Mouse (Mus musculus) frontal cortex, adult 2 months (tissue): Measurements from ENCODE around the gene Arhgap20. TPM values are rescaled to one million over a fixed set of nuclear protein-coding genes. Genes with fewer than 3 reads are reported as not detected.

Source experiments
- DNase-seq, 2 experiments: peaks; one replicate each; pipeline ENCODE4 v3.0.0; 2022; ENCODE audit warnings: low spot score in 1 of 2; ENCODE audit errors: extremely low spot score in 1 of 2
- polyA plus RNA-seq: library from polyadenylated mRNA; depleted of rRNA; stranded (reverse); fragments of >200 nt; gene quantifications from 2 replicates; pipeline ENCODE4 v1.2.3, GENCODE M21; 2012

Arhgap20 gene
- polyA plus RNA-seq, 1 experiment, result 22.8 TPM

GRCm38 (mm10) chr9:51795206-51795605 is 30.1 kb downstream of the Arhgap20 start:
- no peak for DNase-seq

- DNase-seq, result no peak
Measured at GRCm38 (mm10) chr9:51798251-51798650, 33.1 kb downstream of the Arhgap20 start.

- no peak for DNase-seq
Measured at GRCm38 (mm10) chr9:51799156-51799555, 34.0 kb downstream of the Arhgap20 start.

GRCm38 (mm10) chr9:51807272-51807671 is 42.1 kb downstream of the Arhgap20 start:
- DNase-seq, result no peak

- DNase-seq, result no peak
Measured at GRCm38 (mm10) chr9:51812931-51813330, 47.8 kb downstream of the Arhgap20 start.

GRCm38 (mm10) chr9:51824516-51824915 is 59.4 kb downstream of the Arhgap20 start:
- no peak for DNase-seq

- DNase-seq, result no peak
Measured at GRCm38 (mm10) chr9:51831596-51831995, 66.5 kb downstream of the Arhgap20 start.

GRCm38 (mm10) chr9:51832368-51832767 is 67.2 kb downstream of the Arhgap20 start:
- no peak for DNase-seq

- no peak for DNase-seq
Measured at GRCm38 (mm10) chr9:51837716-51838115, 72.6 kb downstream of the Arhgap20 start.

GRCm38 (mm10) chr9:51843216-51843615 is 78.1 kb downstream of the Arhgap20 start:
- peak in 1 of 2 experiments; percentile 38 for DNase-seq

GRCm38 (mm10) chr9:51845796-51846195 is 80.7 kb downstream of the Arhgap20 start:
- DNase-seq, result no peak

- no peak for DNase-seq
Measured at GRCm38 (mm10) chr9:51853772-51854171, 88.6 kb downstream of the Arhgap20 start.

- DNase-seq, result peak in 1 of 2 experiments; percentile 26
Measured at GRCm38 (mm10) chr9:51864273-51864672, 99.1 kb downstream of the Arhgap20 start.

GRCm38 (mm10) chr9:51866634-51867033 is 101.5 kb downstream of the Arhgap20 start:
- DNase-seq, result no peak

GRCm38 (mm10) chr9:51869056-51869455 is 103.9 kb downstream of the Arhgap20 start:
- DNase-seq, result no peak

- no peak for DNase-seq
Measured at GRCm38 (mm10) chr9:51874348-51874747, 109.2 kb downstream of the Arhgap20 start.

GRCm38 (mm10) chr9:51875531-51875930 is 110.4 kb downstream of the Arhgap20 start:
- no peak for DNase-seq

GRCm38 (mm10) chr9:51881386-51881785 is 116.2 kb downstream of the Arhgap20 start:
- DNase-seq, result peak in 1 of 2 experiments; percentile 42

GRCm38 (mm10) chr9:51881881-51882280 is 116.7 kb downstream of the Arhgap20 start:
- DNase-seq, result no peak

GRCm38 (mm10) chr9:51883319-51883718 is 118.2 kb downstream of the Arhgap20 start:
- no peak for DNase-seq

- no peak for DNase-seq
Measured at GRCm38 (mm10) chr9:51892921-51893320, 127.8 kb downstream of the Arhgap20 start.
